Mouse (Mus musculus): Measurements from ENCODE around the gene Hdac9.

GRCm38 (mm10) chr12:34569052-34569451 is 347.8 kb downstream of the Hdac9 start:
- no peak for TF ChIP-seq CTCF (IDR thresholded peaks at IDR 0.05; ENCODE audit: low read depth, low read length)
- TF ChIP-seq TAL1 (conservative IDR thresholded peaks at IDR 0.05; ENCODE audit: low read depth, low read length), result no peak
- no peak for TF ChIP-seq POLR2AphosphoS5 (IDR thresholded peaks at IDR 0.05; ENCODE audit: insufficient replicate concordance, low read depth, low read length)
- TF ChIP-seq GATA1 (IDR thresholded peaks at IDR 0.05; ENCODE audit: borderline replicate concordance, low read length), result no peak
